Mouse (Mus musculus) layer of hippocampus, adult 8-10 months (tissue): ENCODE data around the gene Pacsin2. TPM values are rescaled to one million over a fixed set of nuclear protein-coding genes. Genes with fewer than 3 reads are reported as not detected.

Experiments
- DNase-seq, 2 experiments: peaks; one replicate each; pipeline ENCODE4 v3.0.0; 2022; ENCODE audit warnings: low spot score in 2 of 2
- total RNA-seq, 4 experiments: library from RNA; stranded (reverse); gene quantifications; 2 replicates each; pipeline ENCODE4 v1.2.4; 2022

Pacsin2 gene
- total RNA-seq, 4 experiments from 2014 or later: 95.2 to 112 (median 106) TPM

DNA sequence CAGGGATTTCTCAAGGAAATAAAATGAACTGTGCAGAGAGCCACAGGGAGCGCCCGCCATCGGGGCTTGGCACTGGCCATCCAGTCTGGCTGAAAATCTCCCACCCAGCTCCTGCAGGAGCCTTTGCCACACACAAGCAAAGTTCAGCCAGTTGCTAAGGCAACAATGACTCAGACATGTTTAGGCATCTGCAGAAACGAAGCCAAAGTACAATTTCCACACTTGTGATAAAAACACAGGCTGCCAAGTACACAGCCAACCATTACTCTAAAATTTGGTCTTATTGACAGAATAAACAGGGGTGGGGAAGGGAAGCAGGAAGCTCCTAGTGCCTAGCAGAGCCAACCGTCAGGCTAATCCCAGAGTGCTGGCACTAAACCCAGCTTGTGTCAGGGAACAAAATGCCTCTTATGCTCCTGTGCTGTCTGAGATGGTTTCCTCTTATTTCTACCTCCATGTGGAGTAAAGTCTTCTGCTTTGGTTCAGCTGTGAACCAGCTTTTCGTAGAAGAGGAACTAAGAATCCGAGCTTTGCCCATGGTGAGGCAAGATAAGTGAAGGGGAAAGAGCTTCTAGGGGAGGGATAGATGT, 12.7 kb downstream of the Pacsin2 start:
- peak; percentile 41 to 62 for DNase-seq

DNA sequence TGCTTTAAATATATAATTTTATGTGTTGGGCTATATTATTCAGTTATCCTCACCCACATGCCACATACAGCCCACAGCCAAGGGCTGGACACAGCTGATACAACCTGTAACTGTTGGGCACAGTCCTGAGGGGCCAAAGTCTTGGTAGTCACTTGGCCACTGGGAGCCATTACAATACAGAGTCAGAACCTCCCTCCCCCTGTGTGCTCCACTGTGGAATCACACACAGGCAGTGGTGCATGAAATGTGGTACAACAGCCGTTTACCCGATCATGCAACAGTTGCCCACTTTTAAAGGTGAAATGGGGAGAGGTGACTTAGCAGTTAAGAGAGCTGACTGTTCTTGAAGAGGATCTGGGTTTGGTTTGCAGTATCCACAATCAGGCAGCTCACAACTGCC, 14.4 kb downstream of the Pacsin2 start:
- no peak for DNase-seq

DNA sequence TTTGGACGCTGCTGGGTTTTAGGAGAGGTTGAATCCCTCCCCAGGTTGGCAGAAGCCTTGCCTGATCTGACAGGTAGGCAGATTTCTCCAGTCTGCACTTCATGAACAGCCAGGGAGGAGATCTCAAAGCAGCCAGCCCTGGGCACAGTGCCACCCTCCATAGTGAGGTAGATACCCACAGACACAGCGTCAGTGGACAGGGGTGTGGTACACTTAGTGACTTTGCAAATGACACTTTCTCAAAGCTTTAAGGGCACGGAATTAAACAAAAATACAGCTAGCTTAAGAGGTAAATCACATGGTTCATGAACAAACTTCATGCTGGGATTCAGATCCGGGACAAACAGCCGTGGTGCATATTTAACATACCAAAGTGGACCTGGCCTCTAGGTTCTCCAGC, 15.8 kb downstream of the Pacsin2 start:
- DNase-seq: no peak

DNA sequence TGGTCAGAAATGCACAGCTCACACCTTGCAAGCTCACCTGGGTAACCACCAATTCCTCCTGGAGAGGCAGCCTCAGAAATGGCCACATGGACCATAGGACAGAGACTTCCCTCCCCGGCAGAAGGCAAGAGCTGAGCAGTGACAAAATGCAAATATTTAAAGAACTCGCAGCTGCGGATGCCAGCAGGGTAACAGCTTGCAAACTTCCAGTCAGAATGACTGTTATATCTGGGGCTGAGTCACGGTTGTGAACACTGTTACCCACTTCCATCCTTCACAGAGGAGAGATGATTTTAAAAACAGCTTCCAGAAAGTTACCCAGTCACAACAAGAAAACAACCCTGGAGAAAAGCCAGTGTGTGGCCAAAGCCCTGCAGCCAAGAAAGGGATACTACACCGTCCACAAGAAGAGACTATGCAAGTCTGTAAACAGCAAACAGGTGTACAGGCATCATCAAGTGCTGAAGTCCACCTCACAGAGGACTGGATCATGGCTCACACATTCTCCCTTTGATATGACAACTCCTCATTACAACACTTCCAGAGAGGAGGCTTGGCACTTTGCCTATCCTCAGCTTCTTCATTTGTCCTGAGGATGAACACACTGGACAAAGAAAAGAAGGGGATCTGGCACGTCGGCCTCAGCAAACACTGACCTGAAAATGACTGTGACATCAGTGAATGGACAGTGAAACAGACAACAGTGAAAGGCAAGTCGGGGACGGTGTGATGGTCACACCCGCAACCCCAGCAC, 16.4 kb downstream of the Pacsin2 start:
- DNase-seq: peak; percentile 74 to 79

DNA sequence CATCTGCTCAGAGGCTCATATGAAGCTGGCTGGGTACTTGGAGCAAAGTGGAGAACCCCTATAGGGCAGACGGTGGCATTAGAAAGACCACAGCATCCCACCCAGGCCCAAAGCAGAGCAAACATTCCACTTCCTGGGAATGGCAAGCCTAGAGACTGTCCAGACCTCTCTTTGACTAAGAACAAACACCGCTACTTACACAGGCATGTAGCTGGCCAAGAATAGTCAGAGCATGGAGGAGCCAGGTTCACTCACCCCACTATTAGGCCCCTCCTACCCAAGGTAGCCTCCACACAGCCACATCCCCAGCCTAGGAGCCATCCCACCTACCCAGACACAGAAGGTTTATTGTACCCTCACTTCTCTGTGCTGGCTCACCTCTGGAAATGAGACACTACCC, 18.5 kb downstream of the Pacsin2 start:
- no peak for DNase-seq

DNA sequence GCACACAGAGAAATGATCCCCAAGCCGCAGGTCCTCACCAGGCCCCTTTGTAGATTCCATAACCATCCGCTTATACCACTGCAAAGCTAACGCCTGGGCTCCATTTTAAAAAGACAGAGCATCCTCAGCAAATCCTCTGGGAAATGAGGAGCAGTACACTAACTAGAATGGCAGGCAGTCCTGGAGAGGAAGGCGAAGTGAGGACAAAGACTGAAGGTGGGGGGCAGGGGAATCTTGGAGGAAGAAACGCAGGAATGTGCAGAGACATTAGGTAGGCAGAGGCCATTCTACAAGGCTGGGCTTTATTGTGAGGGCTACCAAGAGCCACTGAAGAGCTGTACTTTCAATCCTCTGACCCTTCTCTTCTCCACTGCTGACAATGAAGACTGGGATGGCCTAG, 19.0 kb downstream of the Pacsin2 start:
- no peak for DNase-seq

DNA sequence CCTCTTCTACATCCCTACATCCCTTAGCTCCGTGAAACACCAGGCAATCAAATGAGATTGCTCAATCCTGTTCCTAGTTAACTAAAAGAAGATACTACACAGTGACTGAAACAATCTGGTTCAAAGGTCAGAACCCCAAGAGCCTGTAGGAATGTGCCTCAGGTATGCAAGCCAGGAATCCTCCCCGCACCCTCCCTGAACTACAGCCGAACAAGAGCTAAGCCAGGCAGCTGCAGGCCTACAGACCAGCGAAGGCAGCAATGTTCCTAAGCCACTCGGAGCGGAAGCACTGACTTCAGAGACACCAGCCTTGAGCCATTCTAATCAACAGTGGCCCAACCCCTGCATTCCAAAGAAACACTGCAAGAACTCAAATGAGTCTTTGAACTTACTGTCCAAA, 20.0 kb downstream of the Pacsin2 start:
- DNase-seq: no peak

DNA sequence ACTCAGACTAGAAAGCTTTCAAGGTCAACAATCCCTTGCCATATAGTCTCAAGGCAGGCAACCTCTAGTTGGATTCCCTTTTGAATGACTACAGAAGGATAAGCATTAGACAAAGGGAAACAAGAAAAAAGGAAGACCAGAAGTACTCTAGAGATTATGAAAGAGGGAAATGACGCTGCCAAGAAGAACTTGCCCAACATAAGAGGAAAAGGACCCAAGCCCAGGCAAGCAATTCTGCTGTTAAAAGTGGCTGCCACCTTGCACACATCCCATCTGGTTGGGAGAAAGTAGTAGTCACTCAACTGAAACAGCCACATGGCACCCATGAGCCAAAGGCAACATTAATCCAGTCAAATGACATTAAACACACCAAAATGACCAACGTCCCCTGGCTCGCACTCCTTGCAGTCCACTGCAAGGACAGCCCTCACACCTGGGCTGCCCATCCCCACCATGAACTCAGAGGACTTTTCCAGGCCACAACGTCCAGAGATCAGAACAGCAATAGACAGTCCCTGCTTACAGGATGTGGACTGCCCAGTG, 21.8 kb downstream of the Pacsin2 start:
- no peak for DNase-seq

DNA sequence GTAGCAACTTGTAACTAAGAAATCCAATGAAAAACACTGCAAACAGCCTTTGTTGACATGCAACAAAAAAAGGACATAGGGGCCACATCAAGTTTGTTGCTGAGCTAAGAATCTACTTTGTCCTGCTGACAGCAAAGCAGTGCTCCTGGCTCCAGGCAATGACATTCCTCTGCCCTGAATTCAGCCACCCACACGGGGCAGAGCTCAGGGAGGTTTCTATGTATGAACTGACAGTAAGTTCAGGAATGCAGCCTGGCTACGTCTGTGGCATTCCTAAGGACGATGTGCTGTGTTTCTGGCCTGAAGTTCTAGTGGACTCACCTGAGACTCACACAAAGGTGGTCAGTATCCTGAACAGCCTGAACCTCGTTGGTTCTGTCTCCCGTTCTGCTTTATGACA, 23.7 kb downstream of the Pacsin2 start:
- no peak for DNase-seq

DNA sequence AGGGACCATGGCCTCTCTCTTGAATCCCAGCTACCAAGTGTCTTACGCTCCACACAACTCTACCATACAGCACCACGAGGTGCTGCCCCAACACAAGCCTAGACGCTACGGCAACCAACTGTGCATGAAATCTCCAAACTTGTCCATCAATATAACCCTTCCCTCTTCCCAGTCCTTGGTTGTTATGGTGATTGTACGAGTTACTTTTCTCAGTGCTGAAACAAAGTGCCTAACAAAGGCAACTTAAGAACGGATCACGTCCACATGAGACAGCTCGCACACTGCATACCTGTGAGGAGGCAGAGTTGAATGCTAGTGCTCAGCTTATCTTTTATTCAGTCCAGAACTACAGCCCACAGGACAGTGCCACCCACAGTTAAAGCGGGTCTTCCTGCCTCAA, 27.9 kb downstream of the Pacsin2 start:
- DNase-seq: no peak

DNA sequence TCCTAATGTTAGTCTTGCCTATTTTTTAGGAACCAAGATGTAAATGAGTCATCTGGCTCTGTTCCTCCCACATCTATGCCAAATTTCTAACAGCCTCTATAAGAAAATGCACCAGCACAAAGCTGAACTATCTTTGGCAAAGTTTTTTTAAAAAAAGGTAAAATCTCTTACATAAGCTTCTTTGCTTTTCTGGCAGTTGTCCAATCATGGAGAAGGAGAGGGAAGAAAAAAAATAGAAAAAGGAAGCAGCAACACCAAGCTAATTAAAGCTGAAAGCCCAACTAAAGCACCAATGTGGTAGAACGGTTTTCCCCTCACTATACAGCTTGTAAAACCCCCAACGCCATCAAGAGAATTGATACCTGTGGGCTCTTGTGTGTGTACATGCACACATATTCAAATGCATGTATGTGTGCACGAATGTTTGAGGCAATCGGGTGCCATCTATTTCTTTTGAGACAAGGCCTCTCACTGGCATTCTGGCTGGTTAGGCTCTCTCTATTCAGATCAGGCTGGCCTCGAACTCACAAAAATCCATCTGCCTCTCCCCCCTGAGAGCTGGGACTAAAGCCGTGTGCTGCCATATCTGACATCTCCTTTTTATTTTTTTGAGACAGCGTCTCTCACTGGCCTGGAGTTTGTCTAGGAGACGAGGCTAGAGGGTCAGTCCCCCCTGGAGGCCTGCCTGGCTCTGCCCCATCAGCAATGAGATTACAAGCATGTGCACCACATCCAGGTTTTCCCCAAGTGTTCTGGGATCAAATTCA, 28.9 kb downstream of the Pacsin2 start:
- no peak for DNase-seq

DNA sequence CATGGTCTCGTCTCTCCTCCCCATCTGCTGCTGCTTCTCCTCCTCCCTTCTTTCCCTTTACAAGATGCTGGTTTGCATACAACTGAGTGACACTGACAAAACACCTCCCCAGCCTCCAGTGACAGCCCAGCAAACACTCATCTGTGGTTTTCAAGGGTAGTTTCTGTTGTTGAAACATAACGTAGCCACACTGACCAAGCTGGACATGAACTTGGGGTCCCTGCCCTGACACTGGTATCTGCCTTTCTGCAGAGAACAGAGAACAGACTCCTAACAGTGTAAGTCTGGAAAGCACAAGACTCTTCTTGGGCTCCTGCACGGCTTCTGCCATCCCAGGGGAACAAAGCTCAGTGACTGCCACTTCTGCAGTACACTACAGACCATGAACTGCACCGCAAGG, 29.7 kb downstream of the Pacsin2 start:
- no peak for DNase-seq

DNA sequence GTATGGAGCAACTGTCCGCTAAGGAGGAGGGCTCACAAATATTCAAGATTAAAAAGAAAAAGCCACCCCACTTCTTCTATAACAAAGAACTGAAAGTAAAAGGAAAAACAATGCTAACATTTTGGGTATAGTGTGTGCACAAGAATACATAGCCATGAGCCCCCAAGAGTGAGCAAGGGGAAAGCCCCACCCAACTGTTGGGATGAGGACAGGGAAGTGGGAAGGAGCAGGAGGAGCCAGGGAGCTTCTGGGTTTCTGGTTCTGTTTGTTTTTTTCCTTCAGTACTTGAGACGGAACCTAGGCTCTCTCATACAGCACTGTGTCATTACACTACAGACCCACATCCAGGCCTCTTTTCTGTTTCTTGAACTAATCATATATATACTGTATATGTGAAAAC, 31.1 kb downstream of the Pacsin2 start:
- no peak for DNase-seq

DNA sequence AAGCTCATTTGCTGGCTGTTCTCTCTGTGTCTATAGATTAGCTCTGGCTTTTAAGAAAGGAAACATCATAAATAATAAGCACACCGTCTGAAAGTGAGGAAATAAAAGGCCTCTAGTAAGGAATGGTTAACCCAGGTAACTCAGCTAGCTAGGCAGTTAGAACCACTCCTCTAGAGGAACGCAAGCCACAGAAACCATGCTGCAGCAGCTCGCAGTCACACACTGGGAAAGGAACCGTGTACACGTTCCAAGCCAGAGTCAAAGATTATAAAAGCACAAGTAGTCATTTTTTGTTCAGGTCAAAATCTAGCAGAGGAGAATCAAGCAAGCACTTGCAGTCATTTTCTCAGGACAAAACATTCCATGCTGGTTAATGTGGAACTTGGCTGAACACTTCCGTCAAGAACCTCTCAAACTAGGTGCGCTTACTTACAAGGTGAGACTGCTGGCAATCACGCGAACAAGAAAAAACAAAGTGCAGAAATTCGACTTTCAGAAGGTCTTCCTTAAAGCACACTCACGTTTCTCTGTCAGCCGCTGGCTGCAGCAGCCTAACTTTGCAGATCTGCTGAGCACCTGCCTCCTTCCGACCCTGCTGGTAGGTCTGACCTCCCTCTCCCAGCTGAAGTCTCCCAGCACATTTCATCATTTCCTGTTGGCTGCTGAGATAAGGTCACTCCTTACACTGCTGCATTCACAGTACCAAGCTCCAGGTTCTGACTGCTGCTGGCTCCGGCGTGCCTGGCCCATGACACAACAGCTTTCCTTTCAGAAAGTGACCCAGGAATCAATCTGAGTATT, 32.0 kb downstream of the Pacsin2 start:
- DNase-seq: no peak

DNA sequence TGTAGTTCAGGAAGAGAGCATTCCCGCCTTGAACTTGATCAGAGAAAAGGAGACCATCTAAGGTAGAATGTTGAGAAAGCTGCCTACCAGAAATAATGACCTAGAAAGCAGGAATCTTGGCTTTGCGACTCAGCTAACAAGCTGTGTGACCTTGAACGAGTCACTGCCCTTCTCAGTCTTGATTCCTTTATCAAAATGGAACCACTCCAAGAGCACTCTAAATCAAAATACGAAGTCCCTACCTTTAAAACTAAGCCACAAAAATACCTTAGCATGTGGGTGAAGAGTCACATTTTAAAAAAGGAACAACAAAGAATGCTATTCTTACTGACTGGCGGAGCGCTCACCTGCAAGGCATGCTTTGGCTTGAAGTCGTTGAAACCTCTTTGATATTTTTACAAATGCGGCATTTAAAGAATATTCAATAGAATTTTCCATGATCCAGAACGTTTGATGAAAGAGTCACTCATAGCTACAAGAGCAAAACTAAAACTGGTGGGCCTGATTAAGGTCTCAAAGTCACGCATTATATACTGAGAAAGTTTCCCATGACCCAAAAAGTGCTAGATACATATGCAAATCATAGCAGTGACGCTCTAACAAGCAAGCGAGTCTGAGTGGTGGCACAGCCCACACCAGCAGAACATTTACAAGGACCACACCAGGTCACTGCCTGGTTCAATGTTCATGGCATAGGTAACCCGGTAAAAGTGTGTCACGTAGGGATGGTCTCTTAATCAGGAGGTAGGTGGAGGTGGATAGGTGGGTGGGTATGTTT, 33.2 kb downstream of the Pacsin2 start:
- no peak for DNase-seq

DNA sequence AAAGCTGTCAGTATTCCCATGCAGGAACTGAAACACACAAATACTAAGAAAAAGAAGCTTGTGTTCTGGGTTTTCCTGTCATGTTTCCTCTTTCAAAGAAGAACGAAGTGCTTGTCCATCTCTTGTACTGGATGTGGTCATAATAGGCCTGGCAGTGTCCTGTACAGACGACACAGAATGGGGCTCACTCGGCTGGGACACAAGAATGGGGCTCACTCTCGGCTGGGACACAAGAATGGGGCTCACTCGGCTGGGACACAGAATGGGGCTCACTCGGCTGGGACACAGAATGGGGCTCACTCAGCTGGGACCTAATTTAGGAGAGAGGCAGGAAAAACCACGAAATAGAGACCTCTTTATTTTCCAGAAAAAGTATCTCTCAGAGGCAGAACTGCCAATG, 34.0 kb downstream of the Pacsin2 start:
- no peak for DNase-seq

DNA sequence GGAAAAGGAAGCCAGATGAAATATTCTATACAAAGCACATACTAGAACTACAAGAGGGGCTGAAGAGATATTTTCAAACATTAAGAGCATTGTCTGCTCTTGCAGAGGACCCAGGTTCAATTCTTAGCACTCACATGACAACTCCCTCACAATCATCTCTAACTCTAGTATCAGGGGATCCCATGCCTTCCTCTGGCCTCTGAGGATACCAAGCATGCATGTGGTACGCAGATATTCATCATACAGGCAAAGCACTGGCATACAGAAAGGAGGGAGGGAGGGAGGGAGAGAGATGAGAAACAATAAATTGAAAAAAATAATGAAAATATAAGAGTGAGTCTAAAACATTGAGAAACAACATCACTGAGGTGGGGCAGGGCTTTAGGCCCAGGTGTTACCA, 35.8 kb downstream of the Pacsin2 start:
- no peak for DNase-seq

DNA sequence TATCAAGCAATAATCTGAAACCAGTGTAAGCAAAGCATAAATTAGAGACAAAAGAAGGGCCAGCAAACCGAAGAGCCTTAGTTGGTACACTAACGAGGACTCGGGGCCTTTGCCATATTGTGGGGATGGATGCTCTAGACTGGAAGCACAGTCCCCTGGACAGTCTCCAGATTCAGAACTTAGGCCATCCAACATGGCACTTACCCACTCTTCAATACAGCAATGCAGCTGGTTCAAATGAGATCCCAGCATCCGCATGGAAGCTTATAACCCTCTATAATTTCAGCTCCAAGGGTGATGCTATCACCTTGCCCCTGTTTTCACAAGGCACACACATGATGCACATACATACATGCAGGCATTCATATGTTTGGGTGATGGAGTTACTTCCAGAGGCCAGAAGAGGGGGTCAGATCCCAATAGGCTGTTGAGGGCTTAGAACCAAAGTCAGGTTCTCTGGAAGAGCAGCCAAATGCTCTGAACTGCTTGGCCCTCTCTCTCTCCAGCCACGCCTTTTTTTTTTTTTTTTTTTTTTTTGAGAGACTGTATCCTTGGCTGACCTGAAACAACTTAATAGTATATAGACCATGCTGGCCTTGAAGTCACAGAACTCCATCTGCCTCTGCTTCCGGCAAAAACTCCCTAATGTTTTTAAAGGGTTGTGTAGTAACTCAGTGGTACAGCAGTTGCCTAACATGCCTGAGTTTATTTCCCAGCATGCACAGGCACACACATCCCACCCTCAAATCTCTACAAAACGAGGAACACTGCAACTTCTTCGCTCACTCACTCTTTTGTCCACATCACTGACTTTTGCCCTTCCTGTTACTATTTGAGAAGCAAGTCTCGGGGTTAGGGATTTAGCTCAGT, 36.9 kb downstream of the Pacsin2 start:
- DNase-seq: no peak

DNA sequence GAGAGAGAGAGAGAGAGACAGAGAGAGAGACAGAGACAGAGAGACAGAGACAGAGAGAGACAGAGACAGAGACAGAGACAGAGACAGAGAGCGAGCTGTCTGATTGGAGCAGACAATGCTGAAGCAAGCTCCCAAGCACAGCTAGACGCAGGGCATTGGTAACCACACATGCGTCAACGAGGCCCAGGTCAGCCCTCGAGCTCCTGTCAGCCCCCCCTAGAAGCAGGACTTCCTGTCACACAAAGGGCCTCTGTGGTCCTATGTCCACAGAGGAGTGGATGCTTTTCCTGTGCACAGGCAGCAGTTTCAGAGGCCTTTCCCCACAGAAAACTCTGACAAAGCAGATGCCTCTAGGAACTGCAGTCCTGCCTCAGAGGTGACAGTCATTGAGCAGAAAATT, 38.6 kb downstream of the Pacsin2 start:
- no peak for DNase-seq

DNA sequence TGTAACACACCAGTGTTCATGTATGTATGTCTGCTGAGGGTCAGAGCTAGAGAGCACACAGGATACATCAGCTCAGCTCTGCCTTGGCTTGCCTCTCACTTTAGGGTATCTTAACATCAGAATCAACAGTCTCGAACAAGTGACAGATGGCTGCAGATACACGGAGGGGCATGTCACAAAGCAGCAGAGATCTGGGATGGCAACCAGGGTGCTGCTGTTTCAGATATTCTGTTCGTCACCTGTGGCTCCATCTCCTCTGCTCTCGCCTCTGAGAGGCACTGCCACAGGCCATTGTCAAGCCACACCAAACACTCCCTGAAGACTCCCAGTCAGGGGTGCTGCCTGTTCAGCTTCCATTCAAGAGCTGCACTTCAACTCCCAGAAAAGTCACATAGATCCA, 39.1 kb downstream of the Pacsin2 start:
- DNase-seq: no peak
